Mouse (Mus musculus) kidney, embryonic 16.5 days (tissue): ENCODE measurements around the gene Dpy19l1. TPM values are rescaled to one million over a fixed set of nuclear protein-coding genes. Genes with fewer than 3 reads are reported as not detected.

Source experiments
- ATAC-seq: fragments of 200-750 bp; cut with Nextera tagmentation; 2 replicates; pipeline ENCODE4 v1.8.0; 2017; ENCODE audit warnings: moderate TSS enrichment; ENCODE audit not compliant: low FRiP score, low TSS enrichment
- H3K27ac ChIP-seq: fragments of 300-500 bp; sonication (generic); 2 replicates; pipeline ENCODE4 v1.5.1; 2014; ENCODE audit warnings: low read length
- H3K27me3 ChIP-seq: fragments of 300-500 bp; sonication (generic); 2 replicates; pipeline ENCODE4 v1.6.1; 2014; ENCODE audit warnings: low read length, control low read depth, mixed read lengths; ENCODE audit not compliant: insufficient read depth
- H3K36me3 ChIP-seq: fragments of 300-500 bp; sonication (generic); 2 replicates; pipeline ENCODE4 v1.6.1; 2014; ENCODE audit warnings: low read length, control low read depth, mixed read lengths; ENCODE audit not compliant: insufficient read depth
- H3K4me1 ChIP-seq: fragments of 300-500 bp; sonication (generic); 2 replicates; pipeline ENCODE4 v1.6.1; 2014; ENCODE audit warnings: low read length, control low read depth, mixed read lengths; ENCODE audit not compliant: insufficient read depth
- H3K4me2 ChIP-seq: fragments of 300-500 bp; sonication (generic); replicated peaks from 2 replicates; pipeline ENCODE4 v1.6.1; 2014; ENCODE audit warnings: low read depth, low read length
- H3K4me3 ChIP-seq: fragments of 300-500 bp; sonication (generic); 2 replicates; pipeline ENCODE4 v1.5.1; 2014; ENCODE audit warnings: mild to moderate bottlenecking, low read length
- H3K9ac ChIP-seq: fragments of 300-500 bp; sonication (generic); replicated peaks from 2 replicates; pipeline ENCODE4 v1.6.1; 2014; ENCODE audit warnings: low read length
- H3K9me3 ChIP-seq: fragments of 300-500 bp; sonication (generic); 2 replicates; pipeline ENCODE4 v1.6.1; 2016; ENCODE audit warnings: low read length, control low read depth
- WGBS: fragments of 180-500 bp; shearing (Covaris S2); extraction: QIAGEN DNeasy Blood & Tissue Kit; methylation state at CpG from one replicate; pipeline ENCODE4 v1.1.7; 2014; 5-methylcytosine and 5-hydroxymethylcytosine counted together
- polyA plus RNA-seq: library from polyadenylated mRNA; unstranded; fragments of >200 nt; fragmentation: Nextera tagmentation; extraction: Ambion mirVana; gene quantifications from 2 replicates; pipeline ENCODE4 v1.2.1, GENCODE M21; 2015

The Dpy19l1 gene
- polyA plus RNA-seq, 1 experiment from 2014 or later = 8.1 TPM

DNA sequence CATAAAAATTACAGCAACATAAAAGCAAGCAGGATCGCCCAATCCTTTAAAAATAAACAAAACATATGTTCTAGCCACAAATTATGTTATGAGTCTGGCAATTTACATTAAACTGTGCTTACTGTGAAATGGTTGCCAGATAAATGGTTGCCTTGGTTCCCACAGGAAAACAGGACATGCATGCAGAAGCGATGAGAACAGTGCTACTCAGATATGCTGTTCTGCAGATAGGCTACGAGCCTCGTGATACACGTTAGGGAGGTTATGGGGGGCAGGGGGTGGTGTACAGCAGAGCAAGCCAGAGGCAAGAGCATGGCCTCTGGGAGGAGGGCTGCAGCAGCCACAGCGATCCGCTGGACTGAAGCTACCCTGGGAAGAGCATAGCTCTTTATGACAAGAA is 29.1 kb downstream of the Dpy19l1 start:
- no peaks in the 10 kb centered on the region for H3K4me1 ChIP-seq
- WGBS = 87% methylated on average over 7 of the region's 7 CpGs

GRCm38 (mm10) chr9:24472514-24472913 is 30.4 kb downstream of the Dpy19l1 start:
- Histone ChIP-seq H3K36me3 (peaks cover 5% of the 10 kb centered on the region; the same call in 1 of the 2 replicates), H3K4me3 (no peak overlapping the region), H3K9me3 (no peaks in the 10 kb centered on the region), H3K27ac (no peak overlapping the region), H3K4me1 (no peaks in the 10 kb centered on the region), H3K4me2 (no peak overlapping the region), H3K27me3 (no peaks in the 10 kb centered on the region), H3K9ac (no peak overlapping the region)
- WGBS = 75% methylated on average over 3 of the region's 3 CpGs
- ATAC-seq = no peak

More for the DNA sequence above, 29.1 kb downstream of the Dpy19l1 start:
- peaks cover 5% of the 10 kb centered on the region; the same call in 1 of the 2 replicates for H3K36me3 ChIP-seq
- no peak overlapping the region for H3K4me2 ChIP-seq
- no peaks in the 10 kb centered on the region for H3K27me3 ChIP-seq
- no peaks in the 10 kb centered on the region for H3K9me3 ChIP-seq
- no peak for ATAC-seq
- H3K27ac ChIP-seq = no peak overlapping the region
- H3K9ac ChIP-seq = no peak overlapping the region
- no peak overlapping the region for H3K4me3 ChIP-seq

DNA sequence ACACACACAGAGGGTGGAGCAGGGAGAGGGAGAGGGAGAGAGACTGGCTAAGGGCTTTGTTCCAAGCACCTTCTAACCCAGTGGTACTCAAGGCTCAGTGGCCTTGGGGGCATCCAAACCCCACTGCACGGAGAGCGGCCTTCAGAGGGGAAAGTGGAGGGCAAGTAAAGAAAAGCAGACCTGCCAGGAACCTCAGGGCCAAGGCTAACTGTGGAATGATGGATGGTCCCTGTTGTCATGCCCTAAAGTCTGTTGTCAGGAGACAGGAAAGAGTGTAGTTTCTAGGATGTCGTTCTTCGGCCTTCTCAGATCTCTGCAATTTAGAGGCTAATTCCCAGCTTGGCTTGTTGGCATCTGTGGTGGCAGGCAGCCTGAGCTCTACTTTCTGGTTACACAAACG is 32.8 kb downstream of the Dpy19l1 start:
- 43% methylated on average over 5 of the region's 5 CpGs for WGBS
- H3K9me3 ChIP-seq = no peaks in the 10 kb centered on the region
- H3K4me2 ChIP-seq = no peak overlapping the region
- no peak overlapping the region for H3K4me3 ChIP-seq
- H3K9ac ChIP-seq = no peak overlapping the region
- peaks cover 3% of the 10 kb centered on the region; the same call in 1 of the 2 replicates for H3K36me3 ChIP-seq
- H3K27me3 ChIP-seq = no peaks in the 10 kb centered on the region
- no peaks in the 10 kb centered on the region for H3K4me1 ChIP-seq
- no peak overlapping the region for H3K27ac ChIP-seq
- ATAC-seq = no peak

DNA sequence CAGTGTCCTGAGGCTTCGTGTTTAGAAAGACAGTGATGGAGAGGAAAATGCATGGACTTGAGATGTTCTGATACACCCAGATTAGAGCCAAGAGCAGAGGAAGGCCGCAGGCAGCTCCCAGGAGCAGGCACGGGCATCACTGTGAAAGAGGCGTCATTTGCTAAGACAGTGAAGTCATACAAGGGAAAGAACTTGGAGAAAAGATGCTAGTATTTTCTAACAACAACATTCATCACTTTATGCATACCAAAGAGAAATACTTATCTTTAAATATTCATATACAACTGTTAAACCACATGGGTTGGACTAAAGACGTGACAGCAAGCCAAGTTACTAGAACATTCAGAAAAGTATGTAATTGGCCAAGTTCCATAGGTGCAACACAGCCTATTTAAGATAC is 35.8 kb downstream of the Dpy19l1 start:
- Histone ChIP-seq H3K36me3 (no peaks in the 10 kb centered on the region), H3K27ac (no peak overlapping the region), H3K4me3 (no peak overlapping the region), H3K4me2 (no peak overlapping the region), H3K27me3 (no peaks in the 10 kb centered on the region), H3K9ac (no peak overlapping the region), H3K9me3 (no peaks in the 10 kb centered on the region), H3K4me1 (no peaks in the 10 kb centered on the region)
- WGBS = 89% methylated on average over 5 of the region's 5 CpGs
- ATAC-seq = no peak

DNA sequence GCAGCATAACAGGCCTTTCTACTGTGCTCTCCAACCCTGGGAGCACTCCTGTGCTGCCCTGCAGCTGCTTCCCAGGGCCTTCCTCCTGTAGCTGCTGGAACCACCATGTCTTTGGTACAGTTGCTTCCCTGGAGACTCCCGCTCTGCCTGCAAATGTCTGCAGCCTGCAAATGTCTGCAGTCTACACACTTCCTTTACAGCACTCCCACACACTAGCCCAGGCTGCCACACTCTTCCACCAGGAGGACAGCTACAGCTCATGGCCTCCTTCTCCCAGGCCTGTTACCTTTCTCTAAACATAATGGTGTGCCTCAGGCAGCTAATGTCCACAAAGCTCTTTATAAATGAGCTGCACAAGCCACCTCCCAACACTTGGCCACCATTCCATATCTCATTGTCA is 36.3 kb downstream of the Dpy19l1 start:
- no peaks in the 10 kb centered on the region for H3K9me3 ChIP-seq
- WGBS = 93% methylated on average over 1 of the region's 1 CpGs
- H3K4me1 ChIP-seq = no peaks in the 10 kb centered on the region
- no peak overlapping the region for H3K9ac ChIP-seq
- ATAC-seq = no peak
- no peak overlapping the region for H3K4me3 ChIP-seq
- H3K27me3 ChIP-seq = no peaks in the 10 kb centered on the region
- H3K27ac ChIP-seq = no peak overlapping the region
- H3K4me2 ChIP-seq = no peak overlapping the region
- H3K36me3 ChIP-seq = no peaks in the 10 kb centered on the region

GRCm38 (mm10) chr9:24461379-24461961 is 41.5 kb downstream of the Dpy19l1 start:
- no peak overlapping the region for H3K9ac ChIP-seq
- H3K27ac ChIP-seq = no peak overlapping the region
- H3K36me3 ChIP-seq = 0 out of 2 replicates have a peak, but pooled peaks cover 4% of the 10 kb centered on the region
- WGBS = 91% methylated on average over 9 of the region's 9 CpGs
- no peaks in the 10 kb centered on the region for H3K4me1 ChIP-seq
- no peak overlapping the region for H3K4me2 ChIP-seq
- H3K27me3 ChIP-seq = no peaks in the 10 kb centered on the region
- no peaks in the 10 kb centered on the region for H3K9me3 ChIP-seq
- no peak for ATAC-seq
- no peak overlapping the region for H3K4me3 ChIP-seq

DNA sequence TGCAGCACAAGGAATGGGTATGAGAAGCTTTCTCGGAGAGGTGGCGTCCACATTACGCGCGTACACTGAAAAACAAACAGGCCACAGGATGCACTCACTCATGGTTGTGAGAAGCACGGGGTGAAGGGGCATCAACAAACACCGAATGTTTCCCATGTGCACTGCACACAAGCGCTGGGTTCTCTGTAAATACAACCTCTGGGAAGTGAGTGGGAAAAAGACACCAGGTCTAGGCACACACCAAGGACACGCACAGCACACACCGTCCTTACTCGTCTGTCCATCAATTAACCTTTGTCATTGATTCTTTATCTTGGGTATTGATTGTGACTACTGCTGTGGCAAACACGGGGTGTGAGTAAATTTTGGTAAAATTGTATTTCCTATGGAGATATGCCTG is 49.1 kb downstream of the Dpy19l1 start:
- no peak overlapping the region for H3K4me2 ChIP-seq
- no peak overlapping the region for H3K9ac ChIP-seq
- WGBS = 92% methylated on average over 12 of the region's 12 CpGs
- no peak overlapping the region for H3K27ac ChIP-seq
- no peaks in the 10 kb centered on the region for H3K4me1 ChIP-seq
- no peaks in the 10 kb centered on the region for H3K9me3 ChIP-seq
- no peaks in the 10 kb centered on the region for H3K36me3 ChIP-seq
- ATAC-seq = no peak
- H3K4me3 ChIP-seq = no peak overlapping the region
- no peaks in the 10 kb centered on the region for H3K27me3 ChIP-seq

- no peaks in the 10 kb centered on the region for H3K4me1 ChIP-seq
- H3K9ac ChIP-seq = no peak overlapping the region
- H3K27me3 ChIP-seq = no peaks in the 10 kb centered on the region
- no peaks in the 10 kb centered on the region for H3K9me3 ChIP-seq
- H3K27ac ChIP-seq = no peak overlapping the region
- no peak overlapping the region for H3K4me2 ChIP-seq
- no peak for ATAC-seq
- no peak overlapping the region for H3K4me3 ChIP-seq
- H3K36me3 ChIP-seq = peaks cover 6% of the 10 kb centered on the region; the same call in 1 of the 2 replicates
- WGBS = 84% methylated on average over 3 of the region's 3 CpGs
These were observed 52.0 kb downstream of the Dpy19l1 start for GRCm38 (mm10) chr9:24450976-24451375.

GRCm38 (mm10) chr9:24450524-24450923 is 52.4 kb downstream of the Dpy19l1 start:
- no peak overlapping the region for H3K4me3 ChIP-seq
- 76% methylated on average over 7 of the region's 7 CpGs for WGBS
- no peak for ATAC-seq

GRCm38 (mm10) chr9:24434901-24435300 is 68.0 kb downstream of the Dpy19l1 start:
- Histone ChIP-seq H3K9ac (no peak overlapping the region), H3K4me3 (no peak overlapping the region), H3K27ac (no peak overlapping the region), H3K9me3 (no peaks in the 10 kb centered on the region), H3K4me2 (no peak overlapping the region), H3K36me3 (0 out of 2 replicates have a peak, but pooled peaks cover 4% of the 10 kb centered on the region), H3K27me3 (no peaks in the 10 kb centered on the region), H3K4me1 (0 out of 2 replicates have a peak, but pooled peaks cover 3% of the 10 kb centered on the region)
- ATAC-seq = no peak
- WGBS = 70% methylated on average over 2 of the region's 2 CpGs

More at GRCm38 (mm10) chr9:24450524-24450923, 52.4 kb downstream of the Dpy19l1 start:
- no peak overlapping the region for H3K9ac ChIP-seq
- H3K36me3 ChIP-seq = peaks cover 6% of the 10 kb centered on the region; the same call in 1 of the 2 replicates
- H3K27me3 ChIP-seq = no peaks in the 10 kb centered on the region
- H3K27ac ChIP-seq = no peak overlapping the region
- no peak overlapping the region for H3K4me2 ChIP-seq
- no peaks in the 10 kb centered on the region for H3K4me1 ChIP-seq
- H3K9me3 ChIP-seq = no peaks in the 10 kb centered on the region
